Mouse (Mus musculus) cerebellum, adult 11-12 months (tissue): Measurements from ENCODE around the gene Gpr180.
A peak's percentile ranks its signal among the peaks of the same experiment; 100 is the strongest.
"Not testable (repeated sequence)": the region's sequence is repeated elsewhere in the genome, so short reads cannot be mapped to it uniquely, and the experiment has no call there.

Experiments
- DNase-seq: peaks from one replicate; pipeline ENCODE4 v3.0.0; 2022

The Gpr180 gene

GRCm38 (mm10) chr14:118136744-118137452, at the start of gene Gpr180:
Gene Gpr180 (plus strand): TSS chr14:118137158.
- DNase-seq = peak; percentile 97

GRCm38 (mm10) chr14:118088437-118089207, 48.3 kb upstream of the Gpr180 start:
- DNase-seq = no peak

GRCm38 (mm10) chr14:118089215-118089805, 47.6 kb upstream of the Gpr180 start:
- DNase-seq = peak; percentile 85

- DNase-seq = no peak
These were observed 47.1 kb upstream of the Gpr180 start for GRCm38 (mm10) chr14:118089806-118090392.

GRCm38 (mm10) chr14:118098265-118098664, 38.7 kb upstream of the Gpr180 start:
- DNase-seq = no peak

- no peak for DNase-seq
These were observed 35.5 kb upstream of the Gpr180 start for GRCm38 (mm10) chr14:118101227-118101990.

- not testable (repeated sequence) for DNase-seq
These were observed 29.5 kb upstream of the Gpr180 start for GRCm38 (mm10) chr14:118107479-118107878.

GRCm38 (mm10) chr14:118113116-118113515, 23.8 kb upstream of the Gpr180 start:
- no peak for DNase-seq

- no peak for DNase-seq
These were observed 12.8 kb upstream of the Gpr180 start for GRCm38 (mm10) chr14:118124129-118124528.

GRCm38 (mm10) chr14:118124771-118125170, 12.2 kb upstream of the Gpr180 start:
- no peak for DNase-seq

- no peak for DNase-seq
These were observed 10.7 kb upstream of the Gpr180 start for GRCm38 (mm10) chr14:118126301-118126700.

- no peak for DNase-seq
These were observed 5.5 kb upstream of the Gpr180 start for GRCm38 (mm10) chr14:118131472-118131871.

- no peak for DNase-seq
These were observed 4.9 kb upstream of the Gpr180 start for GRCm38 (mm10) chr14:118131931-118132641.

GRCm38 (mm10) chr14:118132642-118132977, 4.3 kb upstream of the Gpr180 start, which contains the start of gene Tgds:
Gene Tgds (minus strand): TSS chr14:118132755.
- peak; percentile 99 for DNase-seq

- no peak for DNase-seq
These were observed 529 bp downstream of the Gpr180 start for GRCm38 (mm10) chr14:118137487-118137886.

- DNase-seq = no peak
These were observed 5.3 kb downstream of the Gpr180 start for GRCm38 (mm10) chr14:118142283-118142682.

GRCm38 (mm10) chr14:118148046-118148445, 11.1 kb downstream of the Gpr180 start:
- DNase-seq = no peak

- no peak for DNase-seq
These were observed 11.6 kb downstream of the Gpr180 start for GRCm38 (mm10) chr14:118148554-118148953.

- DNase-seq = no peak
These were observed 13.9 kb downstream of the Gpr180 start for GRCm38 (mm10) chr14:118150656-118151551.

- DNase-seq = no peak
These were observed 14.8 kb downstream of the Gpr180 start for GRCm38 (mm10) chr14:118151651-118152293.
